Mouse (Mus musculus): ENCODE measurements around the gene Snd1. TPM values are rescaled to one million over a fixed set of nuclear protein-coding genes. Genes with fewer than 3 reads are reported as not detected.

Snd1 gene
- polyA plus RNA-seq, 1 experiment from 2014 or later: 110 TPM

DNA sequence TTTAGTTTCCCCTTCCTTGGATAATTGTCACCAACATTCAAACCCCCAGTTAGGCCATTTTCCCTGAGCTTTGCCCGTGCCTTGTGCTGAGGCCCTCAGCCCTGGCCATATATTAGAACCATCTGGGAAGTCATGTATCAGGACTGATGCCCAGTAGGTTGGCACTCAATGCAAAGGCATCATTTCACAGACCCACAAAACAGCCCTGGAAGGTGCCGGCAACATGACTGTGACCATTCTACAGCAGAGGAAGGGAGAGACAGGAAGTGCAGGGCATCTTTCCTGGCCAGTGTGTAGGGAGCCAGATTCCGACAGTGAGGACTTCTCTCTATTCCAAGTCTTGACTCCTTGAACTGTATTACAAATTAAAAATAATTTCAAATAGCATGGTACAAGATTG, 499.6 kb downstream of the Snd1 start:
- Histone ChIP-seq H3K4me1 (0 out of 2 replicates have a peak, but pooled peaks cover 3% of the 10 kb centered on the region), H3K9me3 (replicated peaks) (no peaks in the 10 kb centered on the region), H3K27me3 (ENCODE audit: low read depth, poor library complexity, severe bottlenecking) (peaks cover 24% of the 10 kb centered on the region), H3K36me3 (no peaks in the 10 kb centered on the region), H3K4me3 (no peak overlapping the region), H3K27ac (replicated peaks) (no peak overlapping the region)
- WGBS: 95% methylated on average over 3 of the region's 3 CpGs
- DNase-seq (ENCODE audit: low spot score): no peak

DNA sequence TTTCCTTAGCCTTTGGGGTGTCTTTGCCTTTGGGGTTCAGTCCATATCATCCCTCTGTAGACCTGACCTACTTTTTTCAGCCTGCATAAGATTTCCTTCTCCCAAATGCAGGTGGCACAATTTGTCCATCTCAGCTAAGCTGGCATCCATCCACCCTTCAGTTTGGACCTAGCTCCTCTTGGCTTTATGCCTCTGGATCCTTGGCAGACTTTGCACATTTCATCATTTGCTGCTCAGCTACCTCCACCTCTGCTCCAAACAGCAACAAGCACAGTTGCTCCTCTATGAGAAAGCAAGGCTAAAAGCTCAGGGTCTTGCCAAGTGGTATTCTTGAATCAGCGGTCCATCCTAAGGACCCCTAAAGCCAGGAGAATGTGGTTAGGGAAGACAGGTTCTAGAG, 500.2 kb downstream of the Snd1 start:
- Histone ChIP-seq H3K27me3 (ENCODE audit: low read depth, poor library complexity, severe bottlenecking) (peaks cover 30% of the 10 kb centered on the region), H3K36me3 (no peaks in the 10 kb centered on the region), H3K27ac (replicated peaks) (no peak overlapping the region), H3K9me3 (replicated peaks) (no peaks in the 10 kb centered on the region), H3K4me1 (peaks cover 6% of the 10 kb centered on the region), H3K4me3 (no peak overlapping the region)
- no peak for DNase-seq (ENCODE audit: low spot score)
- WGBS: 95% methylated on average over 1 of the region's 1 CpGs

DNA sequence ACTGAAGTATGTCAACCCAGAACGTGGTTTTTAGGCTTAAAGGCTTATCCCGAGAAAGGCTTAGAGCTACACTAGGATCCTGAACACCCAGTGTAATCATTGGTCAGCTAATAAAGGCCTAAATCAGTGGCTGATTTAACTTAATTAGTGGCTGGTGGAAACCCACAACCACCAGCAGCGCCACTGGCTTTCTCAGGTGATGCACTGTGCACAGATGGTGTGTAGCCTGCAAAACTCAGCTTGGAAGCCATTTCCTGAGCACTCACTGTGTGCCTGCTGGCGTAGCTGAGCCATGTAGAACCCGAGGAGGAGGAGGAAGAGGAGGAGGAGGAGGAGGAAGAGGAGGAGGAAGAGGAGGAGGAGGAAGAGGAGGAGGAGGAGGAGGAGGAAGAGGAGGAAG, 503.1 kb downstream of the Snd1 start:
- Histone ChIP-seq H3K4me3 (no peak overlapping the region), H3K9me3 (replicated peaks) (no peaks in the 10 kb centered on the region), H3K27me3 (ENCODE audit: low read depth, poor library complexity, severe bottlenecking) (peaks cover 60% of the 10 kb centered on the region), H3K36me3 (no peaks in the 10 kb centered on the region), H3K27ac (replicated peaks) (no peak overlapping the region), H3K4me1 (peaks cover 23% of the 10 kb centered on the region)
- DNase-seq (ENCODE audit: low spot score): no peak
- 40% methylated on average over 4 of the region's 5 CpGs for WGBS

GRCm38 (mm10) chr6:28978881-28979280, 503.9 kb downstream of the Snd1 start:
- no peak for DNase-seq (ENCODE audit: low spot score)
- peaks cover 68% of the 10 kb centered on the region for H3K27me3 ChIP-seq (ENCODE audit: low read depth, poor library complexity, severe bottlenecking)
- peaks cover 23% of the 10 kb centered on the region for H3K4me1 ChIP-seq
- no peak overlapping the region for H3K4me3 ChIP-seq
- WGBS: 91% methylated on average over 3 of the region's 3 CpGs
- no peaks in the 10 kb centered on the region for H3K36me3 ChIP-seq
- H3K27ac ChIP-seq (replicated peaks): no peak overlapping the region
- H3K9me3 ChIP-seq (replicated peaks): no peaks in the 10 kb centered on the region

- Histone ChIP-seq H3K36me3 (no peaks in the 10 kb centered on the region), H3K27me3 (ENCODE audit: low read depth, poor library complexity, severe bottlenecking) (peaks cover 75% of the 10 kb centered on the region), H3K9me3 (replicated peaks) (no peaks in the 10 kb centered on the region), H3K4me1 (peaks cover 23% of the 10 kb centered on the region), H3K4me3 (no peak overlapping the region), H3K27ac (replicated peaks) (no peak overlapping the region)
- DNase-seq (ENCODE audit: low spot score): no peak
- 71% methylated on average over 8 of the region's 8 CpGs for WGBS
Measured at GRCm38 (mm10) chr6:28979586-28979985, 504.6 kb downstream of the Snd1 start.

GRCm38 (mm10) chr6:28980219-28980618, 505.3 kb downstream of the Snd1 start:
- H3K36me3 ChIP-seq: no peaks in the 10 kb centered on the region
- DNase-seq (ENCODE audit: low spot score): peak; percentile 54
- no peaks in the 10 kb centered on the region for H3K9me3 ChIP-seq (replicated peaks)
- peaks cover 78% of the 10 kb centered on the region for H3K27me3 ChIP-seq (ENCODE audit: low read depth, poor library complexity, severe bottlenecking)
- 5% methylated on average over 14 of the region's 14 CpGs for WGBS
- H3K27ac ChIP-seq (replicated peaks): peak overlapping the region; percentile 63; the same call in 1 of the 2 replicates
- peak overlapping the region; percentile 70 for H3K4me3 ChIP-seq
- peaks cover 23% of the 10 kb centered on the region for H3K4me1 ChIP-seq

GRCm38 (mm10) chr6:28980750-28981584, 506.0 kb downstream of the Snd1 start:
- WGBS: under 1% methylated on average over 56 of the region's 56 CpGs
- DNase-seq (ENCODE audit: low spot score): peak; percentile 51
- H3K27ac ChIP-seq (replicated peaks): peak overlapping the region; percentile 63
- H3K36me3 ChIP-seq: no peaks in the 10 kb centered on the region
- peaks cover 23% of the 10 kb centered on the region for H3K4me1 ChIP-seq
- peaks cover 78% of the 10 kb centered on the region for H3K27me3 ChIP-seq (ENCODE audit: low read depth, poor library complexity, severe bottlenecking)
- H3K4me3 ChIP-seq: peak overlapping the region; percentile 70
- no peaks in the 10 kb centered on the region for H3K9me3 ChIP-seq (replicated peaks)

DNA sequence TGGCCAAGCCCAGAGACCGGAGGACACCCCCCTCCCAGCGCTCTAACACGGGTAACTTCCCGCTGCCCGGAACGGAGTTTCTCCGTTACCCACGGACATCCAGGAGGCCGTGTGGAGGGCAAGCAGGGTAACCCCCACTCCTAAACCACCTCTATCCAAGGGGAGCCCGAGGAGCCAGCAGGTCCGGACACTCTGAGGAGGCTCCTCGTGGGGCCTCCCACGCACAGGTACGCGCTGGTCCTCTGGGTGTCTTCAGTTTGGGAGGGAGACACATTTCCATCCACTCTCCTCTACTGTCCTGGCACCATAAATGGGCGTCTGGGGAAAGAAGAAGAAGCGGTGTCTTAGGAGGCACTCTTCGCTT, 506.6 kb downstream of the Snd1 start:
- Histone ChIP-seq H3K27me3 (ENCODE audit: low read depth, poor library complexity, severe bottlenecking) (peaks cover 78% of the 10 kb centered on the region), H3K36me3 (no peaks in the 10 kb centered on the region), H3K9me3 (replicated peaks) (no peaks in the 10 kb centered on the region), H3K27ac (replicated peaks) (peak overlapping the region; percentile 63), H3K4me3 (peak overlapping the region; percentile 70), H3K4me1 (peaks cover 23% of the 10 kb centered on the region)
- no peak for DNase-seq (ENCODE audit: low spot score)
- WGBS: 4% methylated on average over 18 of the region's 18 CpGs

GRCm38 (mm10) chr6:28981966-28982701, 507.2 kb downstream of the Snd1 start:
- Histone ChIP-seq H3K4me3 (peak overlapping the region; percentile 70), H3K4me1 (peaks cover 24% of the 10 kb centered on the region), H3K27me3 (ENCODE audit: low read depth, poor library complexity, severe bottlenecking) (peaks cover 75% of the 10 kb centered on the region), H3K27ac (replicated peaks) (no peak overlapping the region), H3K36me3 (no peaks in the 10 kb centered on the region), H3K9me3 (replicated peaks) (no peaks in the 10 kb centered on the region)
- 13% methylated on average over 18 of the region's 18 CpGs for WGBS
- DNase-seq (ENCODE audit: low spot score): peak; percentile 64

GRCm38 (mm10) chr6:28982817-28983216, 507.9 kb downstream of the Snd1 start:
- H3K9me3 ChIP-seq (replicated peaks): no peaks in the 10 kb centered on the region
- H3K4me3 ChIP-seq: no peak overlapping the region
- H3K27ac ChIP-seq (replicated peaks): no peak overlapping the region
- WGBS: 86% methylated on average over 1 of the region's 1 CpGs
- H3K27me3 ChIP-seq (ENCODE audit: low read depth, poor library complexity, severe bottlenecking): peaks cover 69% of the 10 kb centered on the region
- no peaks in the 10 kb centered on the region for H3K36me3 ChIP-seq
- no peak for DNase-seq (ENCODE audit: low spot score)
- peaks cover 30% of the 10 kb centered on the region for H3K4me1 ChIP-seq

Other genes starting within 250 kb of the Snd1 start
- gene Zfp800, start 77.1 kb upstream of the Snd1 start, polyA plus RNA-seq (2016; fragmentation: Nextera tagmentation; extraction: Ambion mirVana): 25.6 and 27.8 TPM in 2 replicates
- gene Arf5, start 51.6 kb upstream of the Snd1 start, polyA plus RNA-seq (2016; fragmentation: Nextera tagmentation; extraction: Ambion mirVana): 299 and 324 TPM in 2 replicates
- 0.06 TPM in 1 of 2 replicates, not detected in the other for gene Fscn3, start 47.4 kb upstream of the Snd1 start, polyA plus RNA-seq (2016; fragmentation: Nextera tagmentation; extraction: Ambion mirVana)
- gene Gcc1, start 46.7 kb upstream of the Snd1 start, polyA plus RNA-seq (2016; fragmentation: Nextera tagmentation; extraction: Ambion mirVana): 11.3 and 11.4 TPM in 2 replicates
- gene Pax4, start 25.8 kb upstream of the Snd1 start, polyA plus RNA-seq (2016; fragmentation: Nextera tagmentation; extraction: Ambion mirVana): 0.21 TPM in 1 of 2 replicates, not detected in the other

Measured in midbrain, embryonic 10.5 days (tissue).